Mouse (Mus musculus) gastrocnemius, postnatal 14 days (tissue): ENCODE measurements at regions not wholly inside any gene's neighbourhood (a gene's known extent, or its start where the extent isn't known, plus 50 kb on each side); places are given as distances from the start of the nearest gene placed in this dataset.
A peak's percentile ranks its signal among the peaks of the same experiment; 100 is the strongest.

Source experiments
- DNase-seq: peaks from one replicate; pipeline ENCODE4 v3.0.0; 2021; ENCODE audit warnings: mixed read lengths
- intact Hi-C: fragments of 180-260 bp; cut with DNase I; formaldehyde crosslinking; loops from one replicate; pipeline ENCODE4 v1.15.1; 2025; ENCODE audit warnings: low total_unique reads

DNA sequence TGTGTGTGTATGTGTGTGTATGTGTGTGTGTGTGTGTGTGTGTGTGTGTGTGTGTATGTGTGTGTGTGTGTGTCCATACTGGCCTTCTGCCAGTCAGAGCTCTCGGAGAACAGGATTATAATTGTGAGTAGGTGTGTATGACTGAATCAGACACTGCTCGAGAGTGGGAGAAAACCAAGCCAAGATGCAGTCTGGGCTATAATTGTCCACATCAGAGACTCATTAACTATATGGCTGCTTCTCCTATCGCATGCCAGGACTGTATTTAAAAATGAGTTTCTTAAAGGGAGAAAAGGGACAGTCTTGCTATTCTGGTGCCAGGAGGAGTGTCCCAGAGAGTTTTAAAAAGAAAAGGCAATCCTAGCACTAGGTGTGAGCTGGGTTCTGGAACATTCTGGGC lies 58.7 kb upstream of the Adpgk start:
- DNase-seq, result no peak
- intact Hi-C loops, result no loop called here

DNA sequence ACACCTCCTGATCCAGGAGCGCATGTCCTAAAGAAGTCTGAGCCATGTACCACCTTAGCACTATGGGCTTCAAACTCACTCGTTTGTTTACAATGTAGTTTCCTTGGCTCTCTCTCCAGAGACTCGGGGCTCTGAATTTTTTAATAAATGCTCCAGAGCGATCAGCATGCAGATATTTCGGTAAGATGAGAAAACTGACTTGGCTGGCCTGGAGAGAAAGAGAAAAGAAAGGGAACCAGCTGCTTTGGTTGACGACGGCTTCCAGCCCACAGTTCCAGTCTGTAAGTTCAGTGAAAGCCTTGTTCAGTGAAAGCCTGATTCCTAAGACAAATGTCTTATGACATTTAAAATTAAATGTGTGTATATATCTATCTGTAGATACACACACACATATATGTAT lies 59.4 kb upstream of the Adpgk start:
- intact Hi-C loops, result no loop called here

DNA sequence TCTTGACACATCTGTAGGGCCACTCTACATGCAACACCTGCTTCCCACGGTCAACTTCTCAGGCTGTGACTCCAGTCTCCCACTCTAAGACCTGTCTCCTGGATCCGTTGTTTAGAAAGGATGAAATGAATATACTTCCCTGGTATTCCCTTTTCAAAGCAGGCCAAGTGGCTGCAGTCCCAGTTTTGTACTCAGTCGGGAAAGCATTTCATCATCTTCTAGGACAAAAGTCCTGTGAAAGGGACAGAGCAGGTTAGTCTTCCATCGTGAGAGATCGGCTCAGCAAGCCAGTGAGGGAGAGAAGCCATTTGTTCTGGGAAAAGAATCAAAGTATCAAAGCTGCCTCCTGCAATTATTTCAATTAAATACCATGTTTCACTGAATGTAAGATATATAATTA lies 60.2 kb upstream of the Adpgk start:
- DNase-seq, result no peak
- intact Hi-C loops, result no loop called here

More for the DNA sequence above, 59.4 kb upstream of the Adpgk start:
- no peak for DNase-seq

DNA sequence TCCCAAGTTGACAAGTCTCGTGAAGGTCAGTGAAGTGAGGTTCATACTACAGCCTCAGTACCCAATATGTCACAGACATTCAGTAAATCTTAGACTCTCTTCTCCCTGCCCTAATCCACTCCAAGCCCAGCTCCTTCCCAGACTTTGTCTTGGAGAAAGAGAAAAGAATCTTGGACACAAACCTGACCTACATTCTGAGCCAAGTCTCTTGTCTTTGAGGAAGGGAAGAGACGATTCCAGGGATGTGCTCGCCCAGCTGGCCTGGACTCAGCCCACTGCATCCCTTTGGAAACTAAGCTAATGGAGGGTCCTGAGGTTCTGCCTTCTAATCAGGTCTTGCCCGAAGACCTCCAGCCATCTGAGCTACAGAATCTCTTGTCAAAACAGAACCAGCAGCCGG lies 61.2 kb upstream of the Adpgk start:
- DNase-seq, result peak; percentile 31
- intact Hi-C loops, result no loop called here

DNA sequence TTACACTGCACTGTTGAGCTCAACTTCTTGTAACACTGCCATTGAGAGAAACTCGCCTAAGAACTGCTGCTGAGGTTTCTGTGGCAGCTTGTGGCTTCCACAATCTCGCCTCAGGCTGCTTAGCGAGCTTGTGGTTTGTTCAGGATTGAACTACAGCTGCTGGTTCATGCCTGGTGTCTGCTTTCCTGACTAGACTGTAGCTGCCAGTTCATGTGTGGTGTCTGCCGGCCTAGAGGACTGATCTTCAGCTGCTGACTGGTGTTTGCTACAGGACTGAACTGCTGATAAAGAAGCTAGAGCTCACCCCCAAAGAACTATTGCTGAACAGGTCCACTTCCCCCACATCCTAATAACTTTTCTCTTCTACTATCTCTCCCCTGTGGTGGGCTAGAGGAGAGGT lies 63.4 kb upstream of the Adpgk start:
- no peak for DNase-seq
- intact Hi-C loops, result no loop called here

DNA sequence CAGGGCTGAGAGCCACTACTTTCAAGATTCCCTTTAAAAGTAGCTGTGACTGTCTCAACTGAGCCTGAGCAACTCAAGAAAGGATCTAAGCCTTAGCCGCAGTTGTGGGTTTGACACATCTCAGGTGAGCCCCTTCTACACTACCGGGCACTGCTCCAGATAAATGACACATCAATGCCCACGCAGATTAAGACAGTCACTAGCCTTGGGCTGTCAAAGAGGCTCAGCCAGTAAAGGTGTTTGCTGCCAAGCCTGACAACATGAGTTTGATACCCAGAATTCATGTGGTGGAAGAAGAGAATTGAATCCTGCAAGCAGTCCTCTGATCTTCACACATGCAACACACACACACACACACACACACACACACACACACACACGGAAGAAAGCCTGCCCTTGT lies 65.0 kb upstream of the Adpgk start:
- no peak for DNase-seq
- intact Hi-C loops, result no loop called here

DNA sequence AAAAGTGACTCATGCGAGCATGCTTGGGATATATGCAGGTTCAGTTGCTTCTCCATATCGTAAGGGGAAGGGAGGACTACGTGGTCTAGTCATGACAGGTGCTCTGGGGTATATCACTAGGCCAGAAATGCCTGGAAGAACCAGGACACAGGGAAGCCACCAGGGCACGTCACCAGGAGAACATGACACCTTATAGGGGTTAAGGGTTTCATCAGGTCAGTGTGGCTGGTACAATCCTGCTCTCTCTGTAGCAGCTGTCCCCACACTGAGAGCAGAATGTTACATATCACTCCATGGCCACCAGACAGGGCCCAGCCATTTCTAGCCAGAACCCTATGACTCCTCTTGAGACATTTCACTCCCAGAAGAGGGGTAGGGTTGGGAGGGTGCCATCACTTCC lies 72.1 kb upstream of the Adpgk start:
- DNase-seq, result peak; percentile 59
- intact Hi-C loops, result no loop called here

DNA sequence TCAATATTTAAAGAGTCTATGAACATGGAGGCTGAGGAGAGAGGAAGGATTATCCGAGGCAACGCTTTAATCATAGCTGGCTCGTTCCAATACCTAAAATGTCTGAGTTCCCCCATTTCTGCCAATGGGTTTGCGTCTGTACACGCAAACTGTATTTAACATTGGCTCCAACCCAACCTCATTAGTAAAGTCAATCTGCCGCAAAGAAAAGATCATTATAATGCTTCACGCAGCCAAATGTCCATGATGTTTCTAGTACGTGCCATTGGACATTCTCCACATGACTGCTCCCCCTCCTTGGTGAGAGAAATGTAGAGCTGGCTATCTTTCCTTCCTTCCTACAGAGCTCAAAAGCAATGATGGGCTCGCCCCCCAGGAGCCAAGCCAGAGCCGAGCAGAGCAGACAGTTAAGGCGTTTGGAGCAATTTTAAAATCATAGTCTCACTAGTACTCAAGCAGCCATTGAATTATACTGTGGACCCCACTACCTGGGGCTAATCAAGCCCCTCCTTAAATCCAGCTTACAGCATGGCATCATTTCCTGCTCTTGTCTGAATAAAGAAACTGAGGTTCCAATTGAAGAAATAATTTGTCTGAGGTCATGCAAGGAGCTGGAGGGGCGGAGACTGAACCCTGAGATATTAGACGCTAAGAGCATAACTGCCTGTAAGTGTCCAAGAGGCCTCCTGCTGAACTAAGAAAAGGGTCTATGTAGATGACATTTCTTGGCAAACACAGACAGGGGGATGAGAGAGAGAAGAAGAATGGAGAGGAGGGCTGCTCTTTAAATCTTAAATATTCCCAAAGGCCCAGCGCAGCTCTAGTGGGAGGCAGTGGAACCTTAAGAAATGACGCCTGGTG lies 88.5 kb upstream of the Adpgk start:
- intact Hi-C loops, result no loop called here

DNA sequence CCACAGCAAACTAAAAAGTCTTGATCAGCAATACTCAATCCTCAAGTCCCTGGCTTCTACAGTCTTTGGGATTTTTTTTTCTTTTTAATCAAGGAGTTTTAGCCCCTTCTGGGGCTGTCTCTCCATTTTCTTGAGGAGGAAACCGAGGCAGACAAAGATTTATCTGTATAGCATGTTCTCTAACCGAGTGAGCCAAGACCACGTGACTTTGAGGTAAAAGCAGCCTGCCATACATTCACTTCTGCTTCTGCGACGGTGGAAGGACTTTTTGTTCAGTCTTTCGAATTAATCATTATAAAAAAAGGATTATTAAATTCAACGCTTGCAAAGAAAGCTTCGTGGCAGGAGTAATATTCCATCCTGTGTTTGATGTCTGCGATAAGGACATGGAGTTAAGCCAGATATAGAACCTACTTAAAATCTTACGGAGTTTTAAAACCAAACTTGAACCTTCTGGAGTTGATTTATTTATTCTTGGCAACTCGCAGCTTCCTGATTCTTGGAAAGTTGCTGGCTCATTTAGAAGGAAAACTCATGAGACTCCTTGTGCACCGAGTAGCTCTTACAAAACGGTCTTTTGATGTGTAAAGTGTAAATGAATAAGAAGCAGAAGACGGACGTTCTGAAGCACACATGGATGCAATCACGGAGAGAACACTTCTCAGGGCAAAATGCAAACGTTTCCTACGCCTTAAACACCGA lies 91.7 kb upstream of the Adpgk start:
- intact Hi-C loops, result no loop called here
- DNase-seq, result no peak

More for the DNA sequence above, 88.5 kb upstream of the Adpgk start:
- no peak for DNase-seq

DNA sequence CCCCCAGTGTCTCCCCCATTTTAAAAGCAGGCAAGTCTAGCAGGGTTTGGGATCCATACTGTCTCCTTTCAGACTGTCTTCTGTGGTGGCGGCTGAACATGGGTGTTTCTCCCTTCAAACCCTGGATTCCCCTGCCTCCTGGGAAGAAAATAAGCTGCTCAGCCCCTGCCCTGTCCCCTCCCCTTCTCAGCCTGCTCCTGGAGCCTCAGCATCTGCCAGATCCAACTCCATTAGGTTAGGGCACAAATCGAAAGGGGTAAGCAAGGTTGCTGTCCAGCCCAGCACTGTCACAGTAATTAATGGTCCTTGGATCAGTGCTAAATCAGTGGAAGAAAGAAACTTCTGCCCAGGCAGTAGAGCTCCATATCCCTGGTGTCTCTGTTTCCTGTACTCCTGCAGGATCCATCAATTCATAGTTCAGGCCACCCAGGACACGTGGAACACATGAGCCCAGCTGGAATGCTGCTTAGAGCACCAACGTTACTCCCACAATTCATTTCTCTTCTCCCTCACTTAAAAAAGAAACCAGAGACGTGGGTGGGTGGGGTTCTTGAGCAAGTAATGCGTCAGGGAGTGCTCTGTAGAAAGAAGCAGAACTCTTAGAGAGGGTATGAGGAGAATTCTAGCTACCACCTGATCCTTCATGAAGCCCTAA lies 93.0 kb upstream of the Adpgk start:
- DNase-seq, result peak; percentile 13
- intact Hi-C loops, result no loop called here

DNA sequence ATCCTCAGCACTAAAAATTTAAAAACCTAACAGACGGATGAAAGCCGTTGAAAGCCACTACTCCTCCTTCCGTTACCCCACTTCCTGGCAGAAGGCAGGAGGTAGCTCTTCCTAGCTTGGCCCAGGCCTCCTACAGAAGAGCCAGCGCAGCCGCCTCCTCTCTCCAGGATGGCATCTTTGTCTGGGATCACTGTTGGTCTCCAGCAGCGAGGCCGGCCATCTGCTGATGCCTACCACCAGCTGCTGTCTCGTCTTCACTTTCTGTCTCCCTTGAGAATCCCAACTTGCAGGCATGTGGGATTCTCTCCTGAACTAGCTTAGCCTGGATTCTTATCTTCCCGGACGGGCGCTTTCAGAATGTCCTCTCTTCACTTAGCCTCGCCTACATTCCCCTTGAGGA lies 93.9 kb upstream of the Adpgk start:
- intact Hi-C loops, result no loop called here
- no peak for DNase-seq

DNA sequence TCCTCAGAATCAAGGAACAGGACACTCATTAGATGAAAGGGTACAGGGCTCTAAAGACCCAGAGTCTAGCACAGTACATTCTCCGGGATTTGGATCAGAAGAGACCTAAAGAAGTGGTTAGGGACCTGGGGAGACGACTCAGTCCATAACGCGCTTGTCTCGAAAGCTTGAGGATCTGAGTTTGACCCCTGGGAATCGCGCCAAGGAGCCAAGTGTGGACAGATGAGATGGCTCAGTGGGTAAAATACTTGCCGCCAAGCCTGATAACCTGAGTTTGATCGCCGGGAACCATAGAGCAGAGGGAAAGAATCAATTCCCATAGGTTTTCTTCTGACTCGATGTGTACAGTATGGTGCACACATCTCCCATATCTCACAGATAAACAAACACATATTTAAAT lies 97.4 kb upstream of the Adpgk start:
- DNase-seq, result no peak
- intact Hi-C loops, result no loop called here

DNA sequence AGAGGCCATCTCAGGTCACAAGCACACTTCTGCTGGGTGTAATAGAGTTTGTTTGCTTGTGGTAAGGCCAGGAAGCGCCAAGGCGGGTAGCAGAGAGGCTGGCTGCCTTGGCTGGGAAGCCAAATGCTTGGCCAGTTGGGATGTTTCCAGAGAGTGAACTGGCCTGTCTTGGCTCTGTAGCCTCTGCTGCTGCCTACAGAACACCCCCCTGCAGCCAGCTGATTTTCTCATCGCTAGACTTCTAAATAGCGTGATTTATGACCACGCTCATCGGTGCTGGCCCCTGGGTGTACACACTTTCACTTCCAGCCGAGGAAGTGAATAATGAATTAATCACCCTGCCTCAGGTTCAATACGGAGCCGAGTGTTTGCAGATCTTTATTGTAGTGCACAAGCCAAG lies 102.2 kb upstream of the Adpgk start:
- DNase-seq, result peak; percentile 83
- intact Hi-C loops, result no loop called here

DNA sequence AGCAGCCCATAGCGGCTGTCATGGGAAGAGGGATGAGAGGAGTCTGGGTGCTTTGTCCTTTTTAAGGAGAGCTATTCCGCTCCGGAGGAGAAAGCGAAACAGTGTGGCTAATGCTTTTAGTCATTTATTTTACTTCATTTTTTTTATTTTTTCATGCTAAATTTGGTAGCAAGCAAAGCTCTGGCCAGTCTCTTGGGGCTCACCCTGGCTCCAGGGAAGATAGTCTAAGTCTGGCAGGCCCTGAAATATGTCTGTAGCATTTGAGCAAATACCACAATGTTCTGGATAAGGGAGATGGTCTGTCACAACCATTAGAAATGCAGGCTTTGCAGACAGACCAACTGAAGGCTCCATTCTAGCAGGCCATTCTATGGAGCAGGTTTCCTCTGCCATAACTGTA lies 102.9 kb upstream of the Adpgk start:
- DNase-seq, result peak; percentile 27
- intact Hi-C loops, result no loop called here

DNA sequence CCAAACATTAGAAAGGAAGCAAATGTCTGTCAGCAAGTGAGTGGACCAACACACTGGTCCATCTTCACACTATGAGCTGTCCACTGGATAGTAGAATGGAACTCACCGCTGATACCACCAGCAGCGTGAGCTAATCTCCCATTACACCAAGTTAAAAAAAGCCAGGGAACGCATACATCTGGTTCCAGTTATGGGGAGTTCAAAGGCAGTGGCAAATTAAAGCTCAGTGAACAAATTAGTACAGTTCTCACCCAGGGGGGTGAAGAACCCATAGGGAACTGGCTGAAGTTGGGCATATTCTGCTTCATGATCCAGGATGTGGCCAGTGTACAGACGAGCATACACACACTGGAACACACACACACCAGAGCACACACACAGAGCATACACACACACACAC lies 105.0 kb upstream of the Adpgk start:
- no peak for DNase-seq
- intact Hi-C loops, result no loop called here

DNA sequence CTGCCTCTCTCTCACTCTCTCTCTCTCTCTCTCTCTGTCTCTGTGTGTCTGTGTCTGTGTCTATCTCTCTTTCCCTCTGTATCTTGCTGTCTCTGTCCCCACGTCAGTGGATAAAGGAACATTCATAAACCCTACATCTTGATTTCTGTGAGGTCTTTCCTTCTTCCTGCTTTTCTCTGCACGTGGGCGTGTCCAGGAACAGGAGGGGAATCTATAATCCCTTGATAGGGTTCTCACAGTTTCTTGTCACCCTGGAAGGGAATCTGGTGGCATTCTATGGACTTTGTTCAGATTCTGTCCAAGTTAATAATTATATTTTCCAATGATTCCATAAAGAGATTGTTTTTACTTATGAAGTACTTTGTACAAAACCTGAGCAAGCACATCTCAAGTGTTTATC lies 107.3 kb upstream of the Adpgk start:
- no peak for DNase-seq
- intact Hi-C loops, result no loop called here

DNA sequence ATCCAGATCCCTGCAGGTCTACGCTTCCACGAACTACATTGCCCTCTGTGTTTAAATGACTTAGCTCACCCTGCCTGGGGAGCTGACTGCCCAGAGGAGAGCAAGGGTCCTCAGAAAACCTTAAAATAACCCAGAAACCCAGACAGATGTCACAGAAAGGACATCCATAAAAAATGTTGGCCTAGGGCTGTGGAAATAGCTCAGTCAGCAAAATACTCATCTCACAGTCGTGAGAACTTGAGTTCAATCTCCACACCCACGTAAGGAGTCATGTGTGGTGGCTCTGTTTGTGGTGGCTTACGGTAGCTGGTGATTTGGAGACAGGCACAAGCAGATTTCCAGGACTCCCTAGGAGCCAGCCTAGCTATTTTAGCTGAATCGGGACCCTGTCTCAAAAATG lies 108.5 kb upstream of the Adpgk start:
- intact Hi-C loops, result no loop called here
- DNase-seq, result no peak

DNA sequence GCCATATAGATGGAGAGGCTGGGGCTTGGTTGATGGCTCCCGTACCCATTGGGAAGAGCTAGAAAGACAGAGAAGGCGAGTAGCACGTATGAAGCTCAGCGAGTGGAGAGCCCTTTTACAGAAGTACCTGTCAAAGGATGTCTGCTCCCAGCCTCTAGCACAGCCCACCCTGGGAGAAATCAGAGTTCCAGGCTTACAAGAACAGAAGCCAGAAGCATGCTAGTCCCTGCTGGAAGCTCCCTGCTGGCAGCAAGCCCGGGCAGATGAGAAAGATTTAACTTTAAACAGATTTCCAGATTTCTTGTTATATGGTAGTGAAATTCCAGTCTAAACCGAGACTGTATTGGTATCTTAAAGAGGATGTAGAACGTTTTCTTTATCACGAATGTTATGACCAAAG lies 108.9 kb upstream of the Adpgk start:
- intact Hi-C loops, result no loop called here
- DNase-seq, result peak; percentile 64

DNA sequence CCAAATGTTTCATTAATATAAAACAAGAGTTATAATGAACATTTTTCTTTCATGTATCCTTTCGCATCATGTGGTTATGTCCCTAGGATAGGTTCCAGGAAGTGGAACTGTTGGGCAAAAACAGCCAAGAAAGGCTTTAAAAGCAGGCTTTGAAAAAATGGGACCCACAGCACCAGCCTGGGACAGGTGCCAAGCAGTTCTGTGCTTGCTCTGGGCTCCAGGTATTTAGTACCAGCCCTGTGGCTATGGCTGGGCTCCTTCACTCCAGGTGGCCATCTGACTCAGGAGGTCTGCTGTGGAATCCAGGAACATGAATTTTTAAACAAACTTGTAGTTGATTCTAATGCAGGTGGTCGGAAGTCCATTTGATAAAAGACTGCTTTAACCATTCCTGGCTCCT lies 119.8 kb upstream of the Adpgk start:
- no peak for DNase-seq
- intact Hi-C loops, result no loop called here

DNA sequence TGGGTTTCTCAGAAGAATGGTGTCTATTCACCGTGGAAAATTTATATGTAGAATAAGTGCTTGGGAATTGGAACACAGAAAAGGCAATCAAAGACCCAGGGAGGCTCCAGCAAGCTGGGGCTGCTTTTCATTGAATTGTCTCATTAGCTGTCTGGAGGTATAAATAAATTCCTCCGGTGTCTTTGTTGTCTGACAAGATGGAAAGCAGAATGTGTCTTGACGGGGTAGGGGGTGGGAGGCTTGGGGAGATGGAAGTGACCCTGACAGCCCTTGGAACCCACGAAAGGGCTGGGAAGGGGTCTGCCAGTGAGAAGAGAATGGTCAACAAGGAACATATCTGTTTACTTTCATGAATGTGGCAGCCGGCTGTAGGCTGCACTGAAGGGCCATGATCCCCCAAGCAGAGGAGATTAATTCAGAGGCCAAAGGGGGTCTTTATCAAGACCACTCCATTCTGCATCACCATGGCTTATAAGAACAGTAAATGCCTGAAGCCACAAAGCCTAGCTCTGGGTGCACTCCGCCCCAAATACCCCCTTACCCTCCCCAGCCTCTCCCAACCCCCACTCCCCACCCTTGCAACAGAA lies 127.2 kb upstream of the Neo1 start:
- intact Hi-C loops, result no loop called here
- no peak for DNase-seq
